Mouse (Mus musculus) brain, embryonic 14.5 days (tissue): Measurements from ENCODE around the gene Emilin3.

ENCODE experiments used
- CTCF ChIP-seq: fragments of 200-500 bp; IDR thresholded peaks from 2 replicates; pipeline ENCODE4 v1.5.1; 2012; ENCODE audit warnings: inconsistent platforms, mild to moderate bottlenecking, moderate library complexity, borderline replicate concordance; ENCODE audit not compliant: insufficient read depth, insufficient read length; ENCODE audit errors: extremely low read depth
- POLR2A ChIP-seq: fragments of 200-500 bp; IDR thresholded peaks from 2 replicates; pipeline ENCODE4 v1.6.1; 2012; ENCODE audit warnings: mild to moderate bottlenecking, inconsistent platforms, borderline replicate concordance; ENCODE audit not compliant: poor library complexity, insufficient read depth, insufficient read length, severe bottlenecking; ENCODE audit errors: extremely low read depth

- no peak for TF ChIP-seq POLR2A
- TF ChIP-seq CTCF: peak; percentile 28; the same call in 1 of the 2 replicates
These were observed 36.0 kb downstream of the Emilin3 start for GRCm38 (mm10) chr2:160876115-160876514.
